Mouse (Mus musculus): ENCODE measurements at regions not wholly inside any gene's neighbourhood (a gene's known extent, or its start where the extent isn't known, plus 50 kb on each side); places are given as distances from the start of the nearest gene placed in this dataset.

- TF ChIP-seq CTCF (IDR thresholded peaks at IDR 0.05; ENCODE audit: extremely low read depth, insufficient read length, insufficient replicate concordance, low read depth, low read length) (no peak), POLR2A (IDR thresholded peaks at IDR 0.05; ENCODE audit: low read depth, low read length) (no peak)
These were observed 160.9 kb downstream of the Rps12 start for GRCm38 (mm10) chr10:23626201-23626600.

Data from small intestine, adult 2 months (tissue).